Mouse (Mus musculus) gastrocnemius, adult 8-10 months (tissue): Measurements from ENCODE around the gene Atp13a3. TPM values are rescaled to one million over a fixed set of nuclear protein-coding genes. Genes with fewer than 3 reads are reported as not detected.
"Not testable (repeated sequence)": the region's sequence is repeated elsewhere in the genome, so short reads cannot be mapped to it uniquely, and the experiment has no call there.

Source experiments
- DNase-seq, 2 experiments: peaks; one replicate each; pipeline ENCODE4 v3.0.0; 2022; ENCODE audit warnings: low spot score in 2 of 2
- total RNA-seq, 4 experiments: library from RNA; stranded (reverse); gene quantifications; 2 replicates each; pipeline ENCODE4 v1.2.4; 2022

Atp13a3 gene
- total RNA-seq = 10 to 100 TPM; 30.2 to 43.7 (median 36.2) TPM

DNA sequence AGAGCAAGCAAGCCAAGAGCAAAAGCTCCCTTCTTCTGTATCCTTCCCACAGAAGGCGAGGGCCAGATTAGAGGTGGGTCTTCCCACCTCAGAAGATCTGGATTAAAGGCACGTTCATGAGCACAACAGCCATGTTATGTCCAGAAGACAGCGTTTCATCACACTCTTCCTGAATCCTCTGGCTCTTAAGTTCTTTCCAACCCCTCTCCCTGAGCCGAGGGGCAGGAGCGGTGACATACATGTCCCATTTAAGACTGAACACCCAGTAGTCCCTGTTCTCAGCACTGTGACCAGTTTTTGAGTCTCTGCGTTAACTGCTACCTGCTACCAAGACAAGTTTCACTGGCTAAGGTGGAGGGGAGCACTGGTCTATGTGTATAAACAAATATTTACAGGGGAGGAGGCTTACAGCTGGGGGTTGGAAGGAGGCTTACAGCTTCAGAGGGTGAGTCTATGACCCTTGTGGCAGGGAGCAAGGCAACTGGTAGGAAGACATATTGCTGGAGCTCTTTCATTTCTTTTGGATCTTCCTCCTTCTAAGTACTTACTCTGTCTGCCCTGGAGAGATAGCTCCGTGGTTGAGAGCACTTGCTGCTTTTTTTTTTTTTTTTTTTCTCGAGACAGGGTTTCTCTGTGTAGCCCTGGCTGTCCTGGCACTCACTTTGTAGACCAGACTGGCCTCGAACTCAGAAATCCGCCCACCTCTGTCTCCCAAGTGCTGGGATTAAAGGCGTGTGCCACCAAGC, at the start of gene Atp13a3:
Atp13a3 (minus strand) TSS at position 51 of the 746 bp plus-strand sequence.
- no peak for DNase-seq

DNA sequence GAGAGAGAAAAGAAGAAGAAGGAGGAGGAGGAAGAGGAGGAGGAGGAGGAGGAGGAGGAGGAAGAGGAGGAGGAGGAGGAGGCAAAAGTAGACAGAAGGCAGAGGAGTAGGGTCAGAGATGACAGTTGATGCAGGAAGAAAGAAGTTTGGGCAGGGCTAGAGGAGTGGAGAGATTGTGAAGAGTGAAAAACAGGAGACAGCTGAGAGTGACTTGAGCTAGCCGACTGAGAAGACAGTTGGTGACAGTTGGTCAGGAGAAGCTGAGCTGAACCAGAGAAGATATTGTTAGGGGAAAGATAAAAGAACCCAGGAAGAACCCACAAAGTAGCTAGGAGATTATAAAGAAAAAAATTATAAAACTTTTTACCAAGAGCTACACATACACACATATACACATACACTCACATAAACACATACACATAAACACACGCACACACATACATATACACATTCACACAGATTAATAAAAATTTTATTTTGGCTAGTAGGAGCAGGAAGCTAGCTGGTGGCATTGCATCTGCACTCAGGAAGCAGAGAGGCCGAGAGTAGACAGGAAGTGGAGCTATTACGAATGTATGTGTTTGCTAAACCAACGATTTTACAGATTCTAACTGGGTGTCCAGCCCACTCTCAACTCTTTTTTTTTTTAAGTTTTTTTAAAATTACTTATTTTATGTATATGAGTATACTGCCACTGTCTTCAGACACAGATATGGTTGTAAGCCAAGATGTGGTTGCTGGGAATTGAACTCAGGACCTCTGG, 47.6 kb upstream of the Atp13a3 start:
- no peak for DNase-seq

DNA sequence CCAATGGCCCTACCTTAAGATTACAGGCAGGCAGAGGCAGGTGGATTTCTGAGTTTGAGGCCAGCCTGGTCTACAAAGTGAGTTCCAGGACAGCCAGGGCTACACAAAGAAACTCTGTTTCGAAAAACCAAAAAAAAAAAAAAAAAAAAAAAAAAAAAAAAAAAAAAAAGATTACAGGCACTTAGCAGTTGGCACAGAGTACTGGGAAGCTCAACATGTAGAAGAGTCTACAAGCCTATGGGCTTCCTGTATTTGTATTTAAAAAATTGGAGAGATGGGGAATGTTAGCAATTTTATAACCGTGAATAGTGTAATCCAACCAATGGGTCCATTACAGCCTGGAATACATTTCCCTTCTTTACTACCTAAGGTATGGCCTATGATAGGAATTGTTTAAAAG, 45.4 kb upstream of the Atp13a3 start:
- DNase-seq = not testable (repeated sequence)

DNA sequence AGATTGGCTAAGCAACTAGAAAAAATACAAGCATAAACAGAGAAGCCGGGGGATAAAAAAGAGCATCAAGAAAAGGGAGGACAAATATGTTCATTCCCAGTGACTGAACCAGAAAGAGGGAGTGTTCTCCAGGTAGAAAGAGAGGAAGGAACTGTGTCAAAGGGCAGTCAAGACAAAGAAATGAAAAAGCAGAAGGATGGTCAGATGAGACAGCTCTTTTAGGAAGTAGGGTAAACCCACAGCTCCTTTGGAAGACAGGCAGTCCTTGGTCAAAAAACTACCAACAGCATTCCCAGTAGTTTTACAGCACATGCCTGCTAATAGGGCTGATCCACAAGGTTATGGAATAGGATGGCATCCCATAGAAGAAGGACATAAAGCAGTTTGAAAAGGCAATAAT, 43.2 kb upstream of the Atp13a3 start:
- no peak for DNase-seq

DNA sequence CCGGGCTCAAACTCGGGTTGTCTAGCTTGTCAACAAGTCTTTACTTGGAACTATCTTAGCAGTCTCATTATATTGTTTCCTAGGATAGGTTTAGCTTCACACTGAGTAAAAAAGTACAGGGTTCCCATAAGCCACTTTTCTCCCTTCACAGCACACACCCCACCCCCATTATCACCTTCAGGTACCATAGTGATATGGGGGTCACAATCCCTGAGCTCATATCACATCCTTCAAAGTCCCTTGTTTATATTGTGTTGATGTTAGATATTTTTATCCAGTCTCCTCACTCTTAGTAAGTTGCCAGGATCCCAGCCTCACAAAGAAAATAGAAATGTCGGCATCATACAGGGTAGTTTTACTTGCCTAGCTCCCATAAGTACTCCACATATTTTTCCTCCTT, 42.4 kb upstream of the Atp13a3 start:
- no peak for DNase-seq

GRCm38 (mm10) chr16:30447642-30448041, 41.9 kb upstream of the Atp13a3 start:
- no peak for DNase-seq

DNA sequence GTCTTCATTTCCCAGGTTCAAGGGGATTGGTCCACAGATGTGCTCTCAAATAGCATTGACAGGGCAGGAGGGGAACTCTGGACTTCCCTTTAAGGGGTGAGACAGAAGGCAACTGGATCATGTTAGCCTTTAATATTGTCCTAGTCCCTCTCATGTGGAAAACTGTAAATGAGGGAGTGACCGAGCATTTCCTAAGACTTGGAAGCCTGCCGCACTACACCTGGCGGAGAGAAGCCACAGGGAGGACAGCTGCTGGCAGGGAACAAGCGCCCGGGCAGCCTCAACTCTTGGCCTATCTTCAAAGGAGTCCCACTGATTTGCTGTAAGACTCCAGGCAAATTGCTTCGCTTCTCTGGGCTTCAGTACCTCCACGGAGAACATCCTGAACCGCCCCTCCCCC, 37.6 kb upstream of the Atp13a3 start:
- DNase-seq = no peak

- no peak for DNase-seq
Measured at GRCm38 (mm10) chr16:30442451-30442850, 36.7 kb upstream of the Atp13a3 start.

DNA sequence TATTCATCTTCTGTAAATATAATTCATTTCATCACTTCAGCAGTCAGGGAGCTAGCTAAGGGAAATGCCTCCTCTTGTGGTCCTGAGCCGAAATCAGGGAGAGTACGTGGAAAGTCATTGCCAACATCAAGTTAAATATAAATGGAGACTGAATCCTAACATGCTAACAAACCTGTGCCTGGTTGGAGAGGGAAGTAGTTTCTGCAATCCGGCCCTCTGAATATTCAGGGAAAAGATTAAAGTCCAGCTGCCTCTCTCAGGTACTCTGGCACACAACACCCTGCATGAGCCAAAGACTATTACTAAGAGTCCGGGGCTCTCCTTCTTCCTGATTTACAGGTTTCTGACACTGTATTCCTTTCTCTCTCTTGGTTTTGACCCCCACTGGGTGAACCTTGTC, 35.6 kb upstream of the Atp13a3 start:
- DNase-seq = no peak

- no peak for DNase-seq
Measured at GRCm38 (mm10) chr16:30439841-30440240, 34.1 kb upstream of the Atp13a3 start.

GRCm38 (mm10) chr16:30439411-30439810, 33.6 kb upstream of the Atp13a3 start:
- DNase-seq = no peak

DNA sequence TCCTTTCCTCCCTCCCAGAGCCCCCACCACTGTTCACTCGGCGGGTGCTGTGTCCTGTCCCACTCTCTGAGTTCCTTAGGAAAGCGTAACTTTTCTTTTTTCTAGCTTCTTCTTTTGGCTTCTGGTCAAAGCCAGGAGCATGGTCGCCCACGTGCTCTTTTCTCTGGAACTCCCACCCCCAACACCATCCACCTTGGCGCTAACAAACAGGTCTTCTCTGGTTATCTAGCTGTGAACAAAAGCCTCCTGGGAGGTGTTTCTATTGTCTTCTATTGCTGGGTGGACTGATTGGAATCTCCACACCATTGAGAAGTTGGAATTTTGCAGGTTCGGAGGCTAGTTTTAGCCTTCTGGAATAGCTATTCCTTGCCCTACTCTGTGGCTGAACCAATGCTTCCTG, 30.5 kb upstream of the Atp13a3 start:
- no peak for DNase-seq

- DNase-seq = no peak
Measured at GRCm38 (mm10) chr16:30435393-30435792, 29.6 kb upstream of the Atp13a3 start.

DNA sequence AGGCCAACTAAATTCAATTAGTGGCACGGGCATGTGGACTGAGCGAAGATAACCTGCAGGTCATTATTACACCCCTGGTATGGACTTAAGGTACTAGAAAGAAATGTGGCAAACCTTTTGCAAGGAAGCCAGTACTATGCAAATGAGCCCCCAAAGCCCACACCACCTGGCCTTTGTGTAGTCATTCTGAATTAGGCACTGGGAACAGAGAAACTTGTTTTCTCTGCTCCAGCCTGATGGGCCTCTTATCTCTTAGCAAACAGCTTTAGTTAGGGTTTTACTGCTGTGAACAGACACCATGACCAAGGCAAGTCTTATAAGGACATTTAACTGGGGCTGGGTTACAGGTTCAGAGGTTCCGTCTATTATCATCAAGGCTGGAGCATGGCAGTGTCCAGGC, 27.4 kb upstream of the Atp13a3 start:
- no peak for DNase-seq

GRCm38 (mm10) chr16:30432111-30432510, 26.3 kb upstream of the Atp13a3 start:
- no peak for DNase-seq

DNA sequence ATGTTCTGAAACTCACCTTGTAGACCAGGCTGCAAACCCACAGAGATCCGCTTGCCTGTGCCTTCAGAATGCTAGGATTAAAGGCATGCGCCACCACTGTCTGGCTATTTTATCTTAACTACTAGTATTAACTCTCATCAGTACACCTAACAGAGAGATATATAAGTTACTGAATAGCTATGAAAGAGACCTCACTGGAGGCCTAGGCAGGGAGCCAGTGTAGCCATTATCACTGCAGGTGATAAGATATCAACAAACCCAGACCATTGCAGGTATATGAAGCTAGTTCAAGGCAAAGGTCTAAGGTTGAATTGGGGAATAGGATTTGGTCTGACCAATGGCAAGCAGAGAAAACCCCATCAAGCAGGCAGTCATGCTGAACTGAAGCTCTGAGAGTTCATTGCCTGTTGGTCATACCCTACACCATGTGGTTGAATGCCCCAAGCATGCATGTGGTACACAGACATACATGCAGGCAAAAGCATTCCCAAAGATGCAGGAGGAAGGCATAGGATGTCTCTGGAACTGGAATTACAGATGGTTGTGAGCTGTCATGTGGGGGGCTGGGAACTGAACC, 24.8 kb upstream of the Atp13a3 start:
- no peak for DNase-seq

GRCm38 (mm10) chr16:30428753-30429260, 23.0 kb upstream of the Atp13a3 start:
- no peak for DNase-seq

DNA sequence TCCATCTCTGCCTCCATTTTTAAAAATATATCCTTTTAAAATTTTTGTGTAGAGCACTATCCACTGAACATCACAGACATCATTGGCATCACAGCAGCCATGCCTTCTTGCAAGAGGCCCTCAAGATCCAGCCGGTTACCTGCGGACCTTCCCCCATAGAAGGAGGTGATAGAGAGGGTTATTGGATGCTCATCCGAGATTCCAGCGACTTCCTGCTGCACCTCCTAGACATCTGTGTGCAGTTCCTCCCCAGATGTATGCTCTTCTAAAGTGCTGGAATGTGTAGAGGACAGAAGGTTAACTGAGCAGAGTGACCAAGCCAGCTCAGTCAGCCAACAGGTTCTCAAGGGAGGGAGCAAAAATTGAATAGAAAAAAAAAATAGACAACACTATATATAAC, 21.7 kb upstream of the Atp13a3 start:
- DNase-seq = no peak

DNA sequence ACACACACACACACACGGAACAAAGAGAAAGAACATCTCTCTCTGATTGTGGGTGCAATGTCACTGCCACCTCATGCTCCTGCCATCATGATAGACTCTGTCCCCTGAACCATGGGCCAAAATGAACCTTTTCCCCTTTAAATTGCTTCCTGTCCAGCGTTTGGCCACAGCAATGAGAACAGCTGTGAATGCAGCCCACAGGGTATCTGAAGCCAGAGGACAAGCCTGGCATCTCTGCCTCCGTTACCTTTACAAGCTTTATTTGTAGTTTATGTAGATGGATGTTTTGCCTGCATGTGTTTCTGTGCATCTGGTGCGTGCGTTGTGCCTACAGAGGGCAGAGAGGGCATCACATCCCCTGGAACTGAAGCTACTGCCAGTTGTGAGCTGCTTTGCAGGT, 21.2 kb upstream of the Atp13a3 start:
- no peak for DNase-seq

DNA sequence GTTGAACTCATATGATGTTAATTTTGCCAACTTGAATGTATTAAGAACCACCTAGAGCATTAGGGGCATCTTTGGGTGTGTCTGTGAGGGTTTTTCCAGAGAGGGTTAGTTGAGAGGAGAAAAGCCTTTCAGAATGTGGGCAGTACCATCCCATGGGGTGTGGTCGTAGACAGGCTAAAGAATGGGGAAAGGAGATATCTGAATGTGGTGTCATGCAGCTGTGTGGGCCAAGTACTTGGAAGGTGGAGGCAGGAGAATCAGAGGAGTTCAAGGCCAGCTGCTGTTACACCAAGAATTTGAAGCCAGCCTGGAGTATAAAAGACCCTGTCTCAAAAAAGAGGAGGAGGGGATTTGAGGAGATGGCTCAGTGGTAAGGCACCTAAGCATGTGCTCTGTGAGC, 20.2 kb upstream of the Atp13a3 start:
- no peak for DNase-seq

GRCm38 (mm10) chr16:30424053-30424452, 18.3 kb upstream of the Atp13a3 start:
- no peak for DNase-seq

- DNase-seq = no peak
Measured at GRCm38 (mm10) chr16:30416707-30417106, 10.9 kb upstream of the Atp13a3 start.
